Mouse (Mus musculus) liver, embryonic 16.5 days (tissue): ENCODE data around the gene Efna5. TPM values are rescaled to one million over a fixed set of nuclear protein-coding genes. Genes with fewer than 3 reads are reported as not detected.

Experiments used
- ATAC-seq: fragments of 200-750 bp; cut with Nextera tagmentation; 2 replicates; pipeline ENCODE4 v1.8.0; 2017; ENCODE audit warnings: low read depth, mild to moderate bottlenecking, moderate number of reproducible peaks, moderate library complexity
- H3K27ac ChIP-seq: fragments of 300-500 bp; sonication (generic); 2 replicates; pipeline ENCODE4 v1.5.1; 2014; ENCODE audit warnings: mild to moderate bottlenecking, low read length
- H3K27me3 ChIP-seq: fragments of 300-500 bp; sonication (generic); 2 replicates; pipeline ENCODE4 v1.6.1; 2014; ENCODE audit warnings: low read depth, low read length, mixed read lengths; ENCODE audit not compliant: control insufficient read depth, insufficient read depth
- H3K36me3 ChIP-seq: fragments of 300-500 bp; sonication (generic); 2 replicates; pipeline ENCODE4 v1.6.1; 2014; ENCODE audit warnings: mild to moderate bottlenecking; ENCODE audit not compliant: control insufficient read depth, insufficient read depth
- H3K4me1 ChIP-seq: fragments of 300-500 bp; sonication (generic); 2 replicates; pipeline ENCODE4 v1.6.1; 2014; ENCODE audit warnings: low read depth, low read length, mixed read lengths; ENCODE audit not compliant: control insufficient read depth
- H3K4me2 ChIP-seq: fragments of 300-500 bp; sonication (generic); 2 replicates; pipeline ENCODE4 v1.6.1; 2014; ENCODE audit warnings: low read depth, low read length, mixed read lengths
- H3K4me3 ChIP-seq: fragments of 300-500 bp; sonication (generic); 2 replicates; pipeline ENCODE4 v1.5.1; 2014; ENCODE audit warnings: low read depth, mild to moderate bottlenecking, low read length
- H3K9ac ChIP-seq: fragments of 300-500 bp; sonication (generic); 2 replicates; pipeline ENCODE4 v1.6.1; 2014; ENCODE audit warnings: low read depth, low read length
- H3K9me3 ChIP-seq: fragments of 300-500 bp; sonication (generic); replicated peaks from 2 replicates; pipeline ENCODE4 v1.6.1; 2016; ENCODE audit warnings: low read length; ENCODE audit not compliant: control insufficient read depth
- WGBS: fragments of 180-500 bp; shearing (Covaris S2); extraction: QIAGEN DNeasy Blood & Tissue Kit; methylation state at CpG from one replicate; pipeline ENCODE4 v1.1.7; 2014; ENCODE audit not compliant: insufficient replicate concordance; 5-methylcytosine and 5-hydroxymethylcytosine counted together
- polyA plus RNA-seq: library from polyadenylated mRNA; unstranded; fragments of >200 nt; fragmentation: Nextera tagmentation; extraction: Ambion mirVana; gene quantifications from 2 replicates; pipeline ENCODE4 v1.2.1, GENCODE M21; 2015

Efna5 gene
- polyA plus RNA-seq, 1 experiment from 2014 or later: 2.3 TPM

GRCm38 (mm10) chr17:62636896-62637295 lies 244.2 kb downstream of the Efna5 start:
- no peak for ATAC-seq
- Histone ChIP-seq H3K9ac (no peak overlapping the region), H3K36me3 (no peaks in the 10 kb centered on the region), H3K4me2 (no peak overlapping the region), H3K27ac (no peak overlapping the region), H3K9me3 (no peaks in the 10 kb centered on the region), H3K4me1 (no peaks in the 10 kb centered on the region), H3K4me3 (no peak overlapping the region), H3K27me3 (no peaks in the 10 kb centered on the region)
- 67% methylated on average over 7 of the region's 7 CpGs for WGBS

- 46% methylated on average over 3 of the region's 3 CpGs for WGBS
- H3K4me2 ChIP-seq: no peak overlapping the region
- no peaks in the 10 kb centered on the region for H3K27me3 ChIP-seq
- no peak for ATAC-seq
- no peaks in the 10 kb centered on the region for H3K4me1 ChIP-seq
- H3K9me3 ChIP-seq: no peaks in the 10 kb centered on the region
- H3K9ac ChIP-seq: no peak overlapping the region
- no peaks in the 10 kb centered on the region for H3K36me3 ChIP-seq
- H3K27ac ChIP-seq: no peak overlapping the region
- H3K4me3 ChIP-seq: no peak overlapping the region
Observed at GRCm38 (mm10) chr17:62634937-62635336, 246.2 kb downstream of the Efna5 start.

GRCm38 (mm10) chr17:62628474-62628873 lies 252.6 kb downstream of the Efna5 start:
- no peak overlapping the region for H3K4me3 ChIP-seq
- H3K27ac ChIP-seq: no peak overlapping the region
- no peaks in the 10 kb centered on the region for H3K9me3 ChIP-seq
- no peaks in the 10 kb centered on the region for H3K36me3 ChIP-seq
- 53% methylated on average over 1 of the region's 1 CpGs for WGBS
- ATAC-seq: no peak
- no peaks in the 10 kb centered on the region for H3K27me3 ChIP-seq
- no peak overlapping the region for H3K9ac ChIP-seq
- H3K4me1 ChIP-seq: no peaks in the 10 kb centered on the region
- H3K4me2 ChIP-seq: no peak overlapping the region

- Histone ChIP-seq H3K36me3 (no peaks in the 10 kb centered on the region), H3K27me3 (no peaks in the 10 kb centered on the region), H3K4me1 (no peaks in the 10 kb centered on the region), H3K9ac (no peak overlapping the region), H3K4me2 (no peak overlapping the region), H3K9me3 (no peaks in the 10 kb centered on the region), H3K4me3 (no peak overlapping the region), H3K27ac (no peak overlapping the region)
- WGBS: 22% methylated on average over 1 of the region's 1 CpGs
- ATAC-seq: no peak
Observed at GRCm38 (mm10) chr17:62627508-62627907, 253.6 kb downstream of the Efna5 start.

- Histone ChIP-seq H3K9me3 (no peaks in the 10 kb centered on the region), H3K4me3 (no peak overlapping the region), H3K27ac (no peak overlapping the region), H3K9ac (no peak overlapping the region), H3K4me2 (no peak overlapping the region), H3K27me3 (no peaks in the 10 kb centered on the region), H3K36me3 (no peaks in the 10 kb centered on the region), H3K4me1 (no peaks in the 10 kb centered on the region)
- no peak for ATAC-seq
- 67% methylated on average over 8 of the region's 8 CpGs for WGBS
Observed at GRCm38 (mm10) chr17:62625646-62626020, 255.5 kb downstream of the Efna5 start.

GRCm38 (mm10) chr17:62624804-62625645 lies 256.1 kb downstream of the Efna5 start:
- no peak overlapping the region for H3K9ac ChIP-seq
- ATAC-seq: no peak
- no peaks in the 10 kb centered on the region for H3K36me3 ChIP-seq
- H3K9me3 ChIP-seq: no peaks in the 10 kb centered on the region
- H3K27ac ChIP-seq: no peak overlapping the region
- H3K4me3 ChIP-seq: no peak overlapping the region
- H3K4me1 ChIP-seq: no peaks in the 10 kb centered on the region
- H3K4me2 ChIP-seq: no peak overlapping the region
- no peaks in the 10 kb centered on the region for H3K27me3 ChIP-seq
- WGBS: 65% methylated on average over 8 of the region's 8 CpGs

- no peak overlapping the region for H3K27ac ChIP-seq
- H3K36me3 ChIP-seq: no peaks in the 10 kb centered on the region
- WGBS: 60% methylated on average over 3 of the region's 3 CpGs
- no peak overlapping the region for H3K4me3 ChIP-seq
- no peaks in the 10 kb centered on the region for H3K27me3 ChIP-seq
- ATAC-seq: no peak
- H3K4me2 ChIP-seq: no peak overlapping the region
- H3K9me3 ChIP-seq: no peaks in the 10 kb centered on the region
- no peak overlapping the region for H3K9ac ChIP-seq
- H3K4me1 ChIP-seq: no peaks in the 10 kb centered on the region
Observed at GRCm38 (mm10) chr17:62623224-62623623, 257.9 kb downstream of the Efna5 start.

- no peak for ATAC-seq
- Histone ChIP-seq H3K9me3 (no peaks in the 10 kb centered on the region), H3K4me3 (no peak overlapping the region), H3K27me3 (no peaks in the 10 kb centered on the region), H3K4me1 (no peaks in the 10 kb centered on the region), H3K4me2 (no peak overlapping the region), H3K9ac (no peak overlapping the region), H3K27ac (no peak overlapping the region), H3K36me3 (no peaks in the 10 kb centered on the region)
- 63% methylated on average over 4 of the region's 4 CpGs for WGBS
Observed at GRCm38 (mm10) chr17:62622481-62622880, 258.6 kb downstream of the Efna5 start.

- Histone ChIP-seq H3K27ac (no peak overlapping the region), H3K4me3 (no peak overlapping the region), H3K9ac (no peak overlapping the region), H3K9me3 (no peaks in the 10 kb centered on the region), H3K4me2 (no peak overlapping the region), H3K27me3 (no peaks in the 10 kb centered on the region), H3K4me1 (no peaks in the 10 kb centered on the region), H3K36me3 (no peaks in the 10 kb centered on the region)
- ATAC-seq: no peak
- 44% methylated on average over 6 of the region's 6 CpGs for WGBS
Observed at GRCm38 (mm10) chr17:62615159-62615558, 266.0 kb downstream of the Efna5 start.
